24 mouse cellular contexts compared by ENCODE assay signal in the genomic region with DNA sequence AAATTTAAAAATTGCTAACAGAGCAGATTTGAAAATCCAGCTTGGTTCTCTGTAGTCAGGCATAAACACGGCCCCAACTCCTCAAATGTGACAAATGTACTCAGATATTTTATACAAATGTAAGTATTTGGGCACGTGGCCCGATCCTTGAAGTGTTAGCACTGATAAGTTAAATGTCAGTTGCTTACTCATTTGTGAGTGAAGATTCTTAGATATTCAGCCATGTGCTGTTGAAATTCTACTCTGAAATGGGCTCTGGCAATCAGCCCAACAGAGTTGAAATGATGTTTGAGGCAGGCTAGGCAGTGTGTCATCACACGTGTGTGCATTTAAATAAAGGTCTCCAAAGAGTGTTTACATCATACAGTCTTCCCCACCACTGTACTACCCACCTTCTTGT.
DNase-seq lines count a peak whose midpoint lies in the region; ATAC-seq and TF ChIP-seq lines count a peak whose summit lies in the region.
"Had no signal": no experiment of that assay in that cellular context is flagged by ENCODE, and none has a peak within 500 bp of the region (broad histone marks: within the 10 kb centered on the region; RNA-seq: fewer than 3 reads in every experiment).

No protein-coding gene starts in this region.

- H3K4me1 ChIP-seq in forebrain, embryonic 14.5 days (ENCODE audit: control insufficient read depth, insufficient read depth, low read length), result no peaks in the 10 kb centered on the region
- peaks cover 3% of the 10 kb centered on the region; the same call in 1 of the 2 replicates for H3K4me1 ChIP-seq in forebrain, embryonic 12.5 days
- peaks cover 21 to 50% of the 10 kb centered on the region in 2 experiments for H3K4me1 ChIP-seq in MEL (ENCODE audit: control insufficient read depth in 1 of 2, insufficient read depth in 2 of 2, low read length in 2 of 2)

- no peak overlapping the region for H3K4me3 ChIP-seq in forebrain, embryonic 14.5 days (ENCODE audit: low read depth, low read length)
- H3K4me3 ChIP-seq in forebrain, embryonic 12.5 days (replicated peaks), result no peak overlapping the region
- no peak overlapping the region for H3K4me3 ChIP-seq in MEL (ENCODE audit: control insufficient read depth in 1 of 2, insufficient read depth in 1 of 2, low read depth in 2 of 2, low read length in 2 of 2)
- H3K4me3 ChIP-seq: embryonic facial prominence, embryonic 13.5 days; heart, adult 2 months; heart, embryonic 15.5 days; hindbrain, embryonic 13.5 days had no signal

- no peak overlapping the region for H3K9ac ChIP-seq in forebrain, embryonic 14.5 days (ENCODE audit: low read length)
- no peak overlapping the region for H3K9ac ChIP-seq in forebrain, embryonic 12.5 days
- H3K9ac ChIP-seq in MEL (ENCODE audit: control insufficient read depth, low read depth, low read length, poor library complexity, severe bottlenecking), result no peak overlapping the region
- H3K9ac ChIP-seq: embryonic facial prominence, embryonic 13.5 days; heart, embryonic 15.5 days; hindbrain, embryonic 13.5 days had no signal

- peak; percentile 63 for DNase-seq in forebrain, embryonic 14.5 days (ENCODE audit: low spot score)
- DNase-seq in 3T3-L1 (ENCODE audit: low read depth, low spot score), result peak; percentile 21
- peak; percentile 75 for DNase-seq in MEL (ENCODE audit: low read depth, low spot score)
- DNase-seq in adrenal gland, postnatal 36 days, result peak; percentile 37 to 61
- DNase-seq in frontal cortex, postnatal 25 days (ENCODE audit: low spot score in 2 of 2), result no peak
- no peak for DNase-seq in spleen, postnatal 4 days (ENCODE audit: low spot score in 2 of 2)
- DNase-seq: B cell, adult 2 months; cerebellum, adult 18-20 months; cerebellum, adult 9-11 months; cerebellum, postnatal 36 days; gastrocnemius, postnatal 14 days; heart, adult 2 months; heart, postnatal 14 days; kidney, adult 11 months had no signal

- 80% methylated on average over 4 of the region's 4 CpGs for WGBS in forebrain, embryonic 14.5 days
- WGBS in forebrain, embryonic 12.5 days, result 88% methylated on average over 4 of the region's 4 CpGs

- no peaks in the 10 kb centered on the region for H3K36me3 ChIP-seq in forebrain, embryonic 14.5 days (ENCODE audit: control insufficient read depth, insufficient read depth, low read length)
- H3K36me3 ChIP-seq in forebrain, embryonic 12.5 days (replicated peaks), result no peaks in the 10 kb centered on the region
- peaks cover 0 to 36% of the 10 kb centered on the region in 2 experiments; a peak in 2 of 4 replicates for H3K36me3 ChIP-seq in MEL (ENCODE audit: control insufficient read depth in 1 of 2, insufficient read depth in 2 of 2, low read length in 2 of 2)
- H3K36me3 ChIP-seq: embryonic facial prominence, embryonic 13.5 days; G1E; heart, embryonic 15.5 days; hindbrain, embryonic 13.5 days had no signal

- H3K79me2 ChIP-seq in MEL (ENCODE audit: control insufficient read depth, insufficient read depth, low read length, poor library complexity), result no peaks in the 10 kb centered on the region

- H3K9me3 ChIP-seq in forebrain, embryonic 14.5 days (replicated peaks; ENCODE audit: control insufficient read depth, low read length), result no peaks in the 10 kb centered on the region
- H3K9me3 ChIP-seq in forebrain, embryonic 12.5 days, result 0 out of 2 replicates have a peak, but pooled peaks cover 5% of the 10 kb centered on the region
- H3K9me3 ChIP-seq in MEL (replicated peaks; ENCODE audit: insufficient read depth, low read length), result no peaks in the 10 kb centered on the region
- H3K9me3 ChIP-seq: heart, embryonic 15.5 days had no signal

- TF ChIP-seq CTCF in MEL (IDR thresholded peaks at IDR 0.05 in 2 of 3, conservative IDR thresholded peaks at IDR 0.05 in 1 of 3; ENCODE audit: control insufficient read depth in 1 of 3, insufficient read depth in 1 of 3, low read depth in 2 of 3, low read length in 3 of 3, poor library complexity in 1 of 3, severe bottlenecking in 1 of 3), result no peak

- no peak overlapping the region for H3K4me2 ChIP-seq in forebrain, embryonic 14.5 days (ENCODE audit: low read length)
- no peak overlapping the region for H3K4me2 ChIP-seq in forebrain, embryonic 12.5 days
- H3K4me2 ChIP-seq: embryonic facial prominence, embryonic 13.5 days; heart, embryonic 11.5 days; heart, embryonic 15.5 days; hindbrain, embryonic 13.5 days had no signal

- H3K27me3 ChIP-seq in forebrain, embryonic 14.5 days (replicated peaks; ENCODE audit: control insufficient read depth, insufficient read depth, low read length), result no peaks in the 10 kb centered on the region
- no peaks in the 10 kb centered on the region for H3K27me3 ChIP-seq in forebrain, embryonic 12.5 days
- H3K27me3 ChIP-seq in MEL (ENCODE audit: control insufficient read depth in 1 of 2, insufficient read depth in 2 of 2, low read length in 2 of 2), result no peaks in the 10 kb centered on the region
- H3K27me3 ChIP-seq: embryonic facial prominence, embryonic 13.5 days; heart, embryonic 15.5 days; hindbrain, embryonic 13.5 days; Patski had no signal

- H3K27ac ChIP-seq in forebrain, embryonic 14.5 days (ENCODE audit: low read depth, low read length), result no peak overlapping the region
- H3K27ac ChIP-seq in forebrain, embryonic 12.5 days, result no peak overlapping the region
- H3K27ac ChIP-seq in MEL (ENCODE audit: control insufficient read depth, low read depth, low read length), result peak overlapping the region; percentile 41
- H3K27ac ChIP-seq: embryonic facial prominence, embryonic 13.5 days; heart, adult 2 months; heart, embryonic 15.5 days; hindbrain, embryonic 13.5 days; hindbrain, postnatal 0 days had no signal

- peak; percentile 71 to 89 for TF ChIP-seq EP300 in MEL (IDR thresholded peaks at IDR 0.05; ENCODE audit: low read depth in 1 of 2, low read length in 2 of 2)

- no peak; the same call in 1 of the 2 replicates for ATAC-seq in forebrain, embryonic 14.5 days
- no peak for ATAC-seq in forebrain, embryonic 12.5 days (ENCODE audit: low FRiP score)
- ATAC-seq: activated CD4-positive, CD25-positive, alpha-beta regulatory T cell, adult 4 months; CD4-positive, CD25-positive, alpha-beta regulatory T cell, adult 4 months; hindbrain, postnatal 0 days; Patski had no signal

- no peak for TF ChIP-seq RAD21 in MEL (IDR thresholded peaks at IDR 0.05; ENCODE audit: low read depth, low read length)

- TF ChIP-seq POLR2A in MEL (IDR thresholded peaks at IDR 0.05; ENCODE audit: control insufficient read depth in 1 of 2, insufficient read depth in 1 of 2, low read depth in 1 of 2, low read length in 2 of 2, poor library complexity in 1 of 2), result no peak

TF ChIP-seq in MEL, 35 proteins besides CTCF, POLR2A, EP300 and RAD21 (continues in another document):
- TF ChIP-seq SIN3A (IDR thresholded peaks at IDR 0.05; ENCODE audit: low read length) (peak; percentile 78), ETS1 (IDR thresholded peaks at IDR 0.05; ENCODE audit: low read depth, low read length) (peak; percentile 92), POLR2AphosphoS2 (IDR thresholded peaks at IDR 0.05; ENCODE audit: low read length) (no peak), TCF12 (IDR thresholded peaks at IDR 0.05; ENCODE audit: low read depth, low read length) (peak; percentile 66; the same call in 1 of the 2 replicates), GATA1 (IDR thresholded peaks at IDR 0.05; ENCODE audit: low read depth, low read length) (peak; percentile 47), ZNF384 (IDR thresholded peaks at IDR 0.05; ENCODE audit: low read depth, low read length) (no peak), POLR2AphosphoS5 (IDR thresholded peaks at IDR 0.05; ENCODE audit: borderline replicate concordance, low read depth, low read length) (no peak), E2F4 (IDR thresholded peaks at IDR 0.05; ENCODE audit: borderline replicate concordance, low read depth, low read length) (0 out of 2 replicates have a peak, but pooled peaks have one; percentile 28), ZKSCAN1 (IDR thresholded peaks at IDR 0.05; ENCODE audit: low read depth, low read length) (no peak), RCOR1 (IDR thresholded peaks at IDR 0.05; ENCODE audit: low read depth, low read length) (0 out of 2 replicates have a peak, but pooled peaks have one; percentile 25), CHD2 (IDR thresholded peaks at IDR 0.05; ENCODE audit: low read length) (no peak), MXI1 (IDR thresholded peaks at IDR 0.05; ENCODE audit: low read depth, low read length) (peak; percentile 62), TBP (IDR thresholded peaks at IDR 0.05; ENCODE audit: low read depth, low read length) (no peak), TAL1 (IDR thresholded peaks at IDR 0.05; ENCODE audit: low read length) (no peak), BHLHE40 (IDR thresholded peaks at IDR 0.05; ENCODE audit: borderline replicate concordance, low read depth, low read length) (peak; percentile 84; the same call in 1 of the 2 replicates), USF2 (IDR thresholded peaks at IDR 0.05; ENCODE audit: borderline replicate concordance in 1 of 2, insufficient read depth in 1 of 2, low read depth in 1 of 2, low read length in 2 of 2) (0 out of 4 replicates have a peak, but pooled peaks of 1 of the 2 experiments have one; percentile 45), MYC (IDR thresholded peaks at IDR 0.05; ENCODE audit: low read depth, low read length) (peak; percentile 89), MEF2A (IDR thresholded peaks at IDR 0.05; ENCODE audit: extremely low read depth, insufficient replicate concordance, low read depth, low read length, poor library complexity, severe bottlenecking) (no peak), GABPA (IDR thresholded peaks at IDR 0.05; ENCODE audit: low read depth, low read length) (no peak), CHD1 (IDR thresholded peaks at IDR 0.05; ENCODE audit: low read depth, low read length) (no peak), MAX (IDR thresholded peaks at IDR 0.05; ENCODE audit: low read length) (peak; percentile 96), HCFC1 (IDR thresholded peaks at IDR 0.05; ENCODE audit: low read depth, low read length) (no peak), JUND (IDR thresholded peaks at IDR 0.05; ENCODE audit: low read depth, low read length) (0 out of 2 replicates have a peak, but pooled peaks have one; percentile 51), UBTF (IDR thresholded peaks at IDR 0.05; ENCODE audit: borderline replicate concordance, insufficient read depth, low read depth, low read length) (no peak), KAT2A (conservative IDR thresholded peaks at IDR 0.05; ENCODE audit: low read depth, low read length) (no peak), MAFK (IDR thresholded peaks at IDR 0.05; ENCODE audit: borderline replicate concordance, low read depth, low read length) (peak; percentile 53; the same call in 1 of the 2 replicates), SMC3 (IDR thresholded peaks at IDR 0.05; ENCODE audit: low read depth, low read length) (no peak), NRF1 (IDR thresholded peaks at IDR 0.05; ENCODE audit: insufficient read depth, low read depth, low read length, poor library complexity, severe bottlenecking) (no peak), MYB (IDR thresholded peaks at IDR 0.05; ENCODE audit: low read depth, low read length) (peak; percentile 81), USF1 (IDR thresholded peaks at IDR 0.05; ENCODE audit: low read depth, low read length) (peak; percentile 80)

Comparison
In these comparisons a context has a peak if more than half of its experiments do, and no peak if none do; other contexts are left out.
1. DNase-seq: peak in forebrain, embryonic 14.5 days (single experiment), 3T3-L1 (single experiment), MEL (single experiment) and adrenal gland, postnatal 36 days (2 of 2); none in frontal cortex, postnatal 25 days (0 of 2) and spleen, postnatal 4 days (0 of 2).